ENCODE assay signal across 26 mouse cellular contexts in genomic region chr5:137193279-137193952, GRCm38 (mm10). TPM values are rescaled to one million over a fixed set of nuclear protein-coding genes. Genes with fewer than 3 reads are reported as not detected.
DNase-seq lines count a peak whose midpoint lies in the region; ATAC-seq lines count a peak whose summit lies in the region.
"Had no signal": no experiment of that assay in that cellular context is flagged by ENCODE, and none has a peak within 500 bp of the region (broad histone marks: within the 10 kb centered on the region; RNA-seq: fewer than 3 reads in every experiment).

No protein-coding gene starts in this region.

- no peaks in the 10 kb centered on the region; the same call in 1 of the 2 replicates for H3K4me1 ChIP-seq in heart, embryonic 12.5 days (replicated peaks)
- H3K4me1 ChIP-seq in intestine, embryonic 16.5 days (ENCODE audit: control insufficient read depth, insufficient read depth, low read length) = peaks cover 3% of the 10 kb centered on the region; the same call in 1 of the 2 replicates
- H3K4me1 ChIP-seq: embryonic facial prominence, embryonic 10.5 days; embryonic facial prominence, embryonic 12.5 days; forebrain, embryonic 15.5 days had no signal

- no peak overlapping the region for H3K27ac ChIP-seq in heart, embryonic 12.5 days (ENCODE audit: poor library complexity, severe bottlenecking)
- peak overlapping the region; percentile 80 for H3K27ac ChIP-seq in intestine, embryonic 16.5 days (ENCODE audit: low read length)
- H3K27ac ChIP-seq: embryonic facial prominence, embryonic 10.5 days; embryonic facial prominence, embryonic 12.5 days; forebrain, embryonic 13.5 days; forebrain, embryonic 15.5 days had no signal

- 66% methylated on average over 8 of the region's 8 CpGs for WGBS in heart, embryonic 12.5 days
- WGBS in intestine, embryonic 16.5 days = 39% methylated on average over 8 of the region's 8 CpGs
- WGBS in large intestine, adult 2 months = 15% methylated on average over 8 of the region's 8 CpGs

- peak; percentile 66 for DNase-seq in heart, adult 11 months
- peak; percentile 80 for DNase-seq in large intestine, adult 2 months (ENCODE audit: low read depth, low spot score)
- DNase-seq in T-cell, adult 2 months (ENCODE audit: low spot score) = no peak
- DNase-seq in cerebellum, adult 9-11 months = no peak
- no peak for DNase-seq in retina, postnatal 1 day
- DNase-seq: adrenal gland, adult 2 months; adrenal gland, postnatal 10 days; adrenal gland, postnatal 25 days; B cell, adult 2 months; cerebellum, adult 11 months; cerebellum, adult 18-20 months; cerebellum, adult 8-10 months; cerebellum, postnatal 10 days; cerebellum, postnatal 25 days had no signal

- no peak for ATAC-seq in heart, embryonic 12.5 days (ENCODE audit: insufficient number of reproducible peaks, low FRiP score)
- ATAC-seq in intestine, embryonic 16.5 days = peak; percentile 93
- ATAC-seq: CD4-positive, CD25-positive, alpha-beta regulatory T cell, adult 4 months; forebrain, embryonic 13.5 days; forebrain, embryonic 15.5 days; Patski had no signal

- peaks cover 7% of the 10 kb centered on the region; the same call in 1 of the 2 replicates for H3K27me3 ChIP-seq in heart, embryonic 12.5 days (replicated peaks)
- no peaks in the 10 kb centered on the region for H3K27me3 ChIP-seq in intestine, embryonic 16.5 days (replicated peaks; ENCODE audit: control insufficient read depth, insufficient read depth, low read length)
- H3K27me3 ChIP-seq: forebrain, embryonic 15.5 days had no signal

- H3K9me3 ChIP-seq in heart, embryonic 12.5 days (replicated peaks) = 0 out of 2 replicates have a peak, but pooled peaks cover 3% of the 10 kb centered on the region
- H3K9me3 ChIP-seq in intestine, embryonic 16.5 days (ENCODE audit: control insufficient read depth, low read length) = no peaks in the 10 kb centered on the region
- H3K9me3 ChIP-seq: forebrain, embryonic 13.5 days; forebrain, embryonic 15.5 days; G1E had no signal

- no peak overlapping the region for H3K4me3 ChIP-seq in heart, embryonic 12.5 days
- no peak overlapping the region for H3K4me3 ChIP-seq in intestine, embryonic 16.5 days (ENCODE audit: low read length)
- H3K4me3 ChIP-seq: embryonic facial prominence, embryonic 10.5 days; embryonic facial prominence, embryonic 12.5 days; forebrain, embryonic 13.5 days; forebrain, embryonic 15.5 days had no signal

- no peaks in the 10 kb centered on the region for H3K36me3 ChIP-seq in heart, embryonic 12.5 days
- no peaks in the 10 kb centered on the region for H3K36me3 ChIP-seq in intestine, embryonic 16.5 days (ENCODE audit: control insufficient read depth, insufficient read depth, low read length)
- H3K36me3 ChIP-seq: embryonic facial prominence, embryonic 10.5 days; embryonic facial prominence, embryonic 12.5 days; forebrain, embryonic 15.5 days; G1E had no signal

- no peak overlapping the region for H3K9ac ChIP-seq in heart, embryonic 12.5 days
- H3K9ac ChIP-seq in intestine, embryonic 16.5 days (ENCODE audit: low read depth, low read length) = no peak overlapping the region
- H3K9ac ChIP-seq: embryonic facial prominence, embryonic 12.5 days; forebrain, embryonic 13.5 days; forebrain, embryonic 15.5 days had no signal

- no peak overlapping the region for H3K4me2 ChIP-seq in heart, embryonic 12.5 days
- H3K4me2 ChIP-seq in intestine, embryonic 16.5 days (ENCODE audit: low read depth, low read length) = no peak overlapping the region
- H3K4me2 ChIP-seq: embryonic facial prominence, embryonic 12.5 days; forebrain, embryonic 13.5 days; forebrain, embryonic 15.5 days had no signal

RNA-seq across cellular contexts. Expression of gene Muc3a, which starts 18.8 kb away (rescaled TPM):
- 0.09 TPM in 1 of 2 replicates, not detected in the other for polyA plus RNA-seq in heart, embryonic 12.5 days (2016; fragmentation: Nextera tagmentation; extraction: Ambion mirVana)
- polyA plus RNA-seq in intestine, embryonic 16.5 days (2015; fragmentation: Nextera tagmentation; extraction: Ambion mirVana) = 25.3 and 31.7 TPM in 2 replicates
- polyA plus RNA-seq in large intestine, adult 2 months (2012; rRNA removed) = 75.4 and 98.1 TPM in 2 replicates
- polyA plus RNA-seq: embryonic facial prominence, embryonic 10.5 days; forebrain, embryonic 11.5 days; forebrain, embryonic 13.5 days; forebrain, embryonic 15.5 days; G1E; Patski had no signal

RNA-seq across cellular contexts. Expression of gene Muc3, which starts 44.3 kb away (rescaled TPM):
- polyA plus RNA-seq in heart, embryonic 12.5 days (2016; fragmentation: Nextera tagmentation; extraction: Ambion mirVana) = 0.21 TPM in 1 of 2 replicates, not detected in the other
- polyA plus RNA-seq in intestine, embryonic 16.5 days (2015; fragmentation: Nextera tagmentation; extraction: Ambion mirVana) = 5.6 and 6.1 TPM in 2 replicates
- polyA plus RNA-seq in large intestine, adult 2 months (2012; rRNA removed) = 519 and 836 TPM in 2 replicates
- polyA plus RNA-seq: adrenal gland, adult 2 months; CD4-positive, CD25-positive, alpha-beta regulatory T cell, adult 4 months; cortical plate, adult 2 months; embryonic facial prominence, embryonic 10.5 days; embryonic facial prominence, embryonic 12.5 days; embryonic facial prominence, embryonic 14.5 days; forebrain, embryonic 11.5 days; forebrain, embryonic 13.5 days; forebrain, embryonic 15.5 days; G1E; Patski had no signal

Comparison
In these comparisons a context has a peak if more than half of its experiments do, and no peak if none do; other contexts are left out.
1. DNase-seq: peak in heart, adult 11 months (single experiment) and large intestine, adult 2 months (single experiment); none in T-cell, adult 2 months (single experiment), cerebellum, adult 9-11 months (single experiment) and retina, postnatal 1 day (single experiment).
2. RNA of gene Muc3a, which starts 18.8 kb away (polyA plus RNA-seq): 75.4 to 98.1 TPM in large intestine, adult 2 months and 25.3 to 31.7 TPM in intestine, embryonic 16.5 days; 0.09 TPM in heart, embryonic 12.5 days; every median in the first group is over 10 times any median in the second.
3. RNA of gene Muc3, which starts 44.3 kb away (polyA plus RNA-seq): 519 to 836 TPM in large intestine, adult 2 months; 5.6 to 6.1 TPM in intestine, embryonic 16.5 days and 0.21 TPM in heart, embryonic 12.5 days; every median in the first group is over 10 times any median in the second.